Mouse (Mus musculus) CH12.LX (cell line): ENCODE results near the gene Avpr2.

ENCODE experiments used
- BHLHE40 ChIP-seq: IDR thresholded peaks from 2 replicates; pipeline ENCODE4 v1.6.1; 2011; ENCODE audit warnings: mild to moderate bottlenecking, low read depth, low read length, improper control_type of control experiment
- CTCF ChIP-seq, 2 experiments: IDR thresholded peaks in 1 of 2; conservative IDR thresholded peaks in 1 of 2; 2 replicates each; pipeline ENCODE4 v1.5.1; 2011 to 2012; ENCODE audit warnings: low read depth in 2 of 2, low read length in 2 of 2, improper control_type of control experiment in 1 of 2, inconsistent platforms in 1 of 2, mild to moderate bottlenecking in 1 of 2, moderate library complexity in 1 of 2
- POLR2A ChIP-seq: IDR thresholded peaks from 2 replicates; pipeline ENCODE4 v1.6.1; 2011; ENCODE audit warnings: low read depth, mild to moderate bottlenecking, improper control_type of control experiment, low read length
- TBP ChIP-seq: conservative IDR thresholded peaks from 2 replicates; pipeline ENCODE4 v1.6.1; 2011; ENCODE audit warnings: low read depth, low read length, improper control_type of control experiment
- ZC3H11A ChIP-seq: IDR thresholded peaks from 2 replicates; pipeline ENCODE4 v1.6.1; 2012; ENCODE audit warnings: low read depth, mild to moderate bottlenecking, inconsistent platforms, low read length, improper control_type of control experiment
- ZNF384 ChIP-seq: IDR thresholded peaks from 2 replicates; pipeline ENCODE4 v1.6.1; 2012; ENCODE audit warnings: low read depth, low read length, improper control_type of control experiment, inconsistent platforms

DNA sequence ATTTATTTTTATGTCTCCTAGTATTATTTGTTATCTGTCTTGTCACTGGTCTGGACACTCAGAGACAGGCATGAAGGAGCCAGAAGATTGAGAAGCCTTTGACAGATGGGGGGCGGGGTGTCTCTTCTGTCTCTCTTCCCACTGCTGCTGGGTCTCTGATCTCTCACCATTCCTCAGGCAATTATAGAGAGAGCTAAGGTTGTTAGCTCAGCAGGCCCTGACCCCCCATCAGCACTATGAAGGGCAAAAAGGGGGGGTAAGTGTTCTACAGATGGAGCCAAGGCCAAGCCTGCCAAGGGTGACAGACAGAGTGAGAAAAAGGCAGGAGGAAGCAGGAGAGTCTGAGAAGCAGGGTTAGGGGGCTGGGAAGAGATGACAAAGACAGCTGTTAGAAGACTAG, 19.9 kb upstream of the Avpr2 start:
- TF ChIP-seq TBP (no peak), CTCF (conservative IDR thresholded peaks at IDR 0.05 in 1 of 2, IDR thresholded peaks at IDR 0.05 in 1 of 2; ENCODE audit: low read depth in 2 of 2, low read length in 2 of 2) (no peak), ZC3H11A (no peak), ZNF384 (no peak), BHLHE40 (no peak), POLR2A (no peak)
